Mouse (Mus musculus) cerebellum, postnatal 10 days (tissue): ENCODE measurements around the gene Crisp2.
"Not testable (repeated sequence)": the region's sequence is repeated elsewhere in the genome, so short reads cannot be mapped to it uniquely, and the experiment has no call there.

ENCODE experiments used
- DNase-seq, 2 experiments: peaks; one replicate each; pipeline ENCODE4 v3.0.0; 2021; ENCODE audit warnings: mixed read lengths in 2 of 2

Gene Crisp2

DNA sequence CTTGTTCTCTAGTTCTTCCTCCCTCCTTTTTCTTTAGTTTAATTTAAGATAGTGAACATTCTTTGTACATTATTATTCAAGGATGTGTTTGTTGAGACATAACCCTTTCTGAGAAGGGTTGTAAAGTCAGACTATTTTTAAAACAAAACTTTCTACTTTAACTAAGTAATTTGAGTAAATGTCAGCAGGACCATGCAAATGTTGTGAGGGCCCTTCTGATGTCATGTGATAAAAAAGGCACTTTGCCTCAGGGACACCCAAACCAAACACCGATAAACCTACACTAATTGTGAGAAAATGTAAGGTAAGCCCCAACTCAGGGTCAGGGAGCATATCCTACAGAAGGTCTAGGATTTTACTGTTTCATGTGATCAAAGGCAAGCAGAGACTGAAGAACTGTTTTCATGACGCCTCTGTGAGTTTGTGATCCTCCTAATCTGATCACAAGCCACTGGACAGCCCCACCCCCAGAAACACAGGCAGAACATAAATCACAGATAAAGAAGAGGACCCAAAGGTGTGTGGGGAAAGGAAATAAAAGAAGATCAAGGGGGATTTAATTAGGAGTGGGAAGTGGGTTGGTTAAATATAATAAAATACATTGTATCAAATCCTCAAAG, at the start of gene Crisp2:
Gene Crisp2 (minus strand): TSS at position 51 of the 620 bp plus-strand sequence.
- DNase-seq: no peak

DNA sequence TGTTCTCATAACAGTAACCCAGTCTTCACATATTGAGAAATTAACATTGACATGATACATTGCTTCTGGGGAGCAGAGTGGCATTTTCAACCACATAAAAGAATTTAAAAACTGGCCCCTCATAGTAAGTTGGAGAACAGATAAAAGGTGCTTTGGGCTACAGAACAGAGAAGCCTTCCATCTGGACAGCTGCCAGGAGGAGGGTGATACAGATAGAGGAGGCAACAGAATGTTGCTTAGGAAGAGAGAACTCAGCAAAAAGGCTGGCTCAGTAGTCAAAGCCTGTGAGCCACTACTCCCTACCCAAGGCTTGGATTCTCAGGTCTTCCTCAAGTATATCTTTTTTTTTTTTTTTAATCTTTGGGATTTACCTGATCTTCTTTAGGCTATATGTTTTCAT, 48.3 kb upstream of the Crisp2 start:
- DNase-seq: peak; percentile 34 to 49

DNA sequence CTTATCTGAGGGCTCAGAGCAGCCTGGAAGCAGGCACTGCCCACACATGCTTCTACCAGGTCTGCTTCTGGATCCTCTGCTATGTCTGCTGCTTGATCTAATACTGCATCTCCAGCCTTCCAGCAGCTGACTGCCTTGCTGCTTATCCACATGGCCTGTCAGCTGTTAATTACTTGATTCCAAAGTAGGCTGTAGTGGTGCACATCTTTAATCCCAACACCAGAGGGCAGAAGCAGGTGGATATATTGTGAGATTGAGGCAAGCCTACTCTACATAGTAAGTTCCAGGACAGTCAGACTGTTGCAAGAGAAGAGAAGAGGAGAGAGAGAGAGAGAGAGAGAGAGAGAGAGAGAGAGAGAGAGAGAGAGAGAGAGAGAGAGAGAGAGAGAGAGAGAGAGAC, 30.5 kb upstream of the Crisp2 start:
- DNase-seq: peak; percentile 39 to 64

- peak; percentile 5 to 6 for DNase-seq
Observed at GRCm38 (mm10) chr17:40831870-40832269, 25.1 kb upstream of the Crisp2 start.

- peak; percentile 43 to 50 for DNase-seq
Observed at GRCm38 (mm10) chr17:40824549-40824948, 17.7 kb upstream of the Crisp2 start.

DNA sequence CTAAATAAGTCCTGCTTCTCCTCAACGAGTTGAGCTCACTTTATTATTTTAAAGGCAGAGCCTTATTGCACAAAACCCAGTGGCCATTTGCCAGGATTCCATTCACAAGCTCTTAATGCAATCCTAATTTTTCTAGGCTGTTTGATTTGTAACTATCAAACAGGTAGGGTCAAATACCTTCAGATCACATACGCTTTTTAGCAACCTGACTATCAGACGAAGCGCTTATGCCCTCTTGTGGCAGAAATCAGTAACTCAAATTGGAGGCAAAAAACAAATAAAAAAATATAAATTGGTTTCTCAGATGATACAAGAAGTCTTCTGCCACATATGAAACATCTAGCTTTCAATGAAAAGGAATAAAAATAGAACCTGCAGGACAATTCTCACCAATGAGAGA, 17.0 kb upstream of the Crisp2 start:
- peak; percentile 2 to 19 for DNase-seq

DNA sequence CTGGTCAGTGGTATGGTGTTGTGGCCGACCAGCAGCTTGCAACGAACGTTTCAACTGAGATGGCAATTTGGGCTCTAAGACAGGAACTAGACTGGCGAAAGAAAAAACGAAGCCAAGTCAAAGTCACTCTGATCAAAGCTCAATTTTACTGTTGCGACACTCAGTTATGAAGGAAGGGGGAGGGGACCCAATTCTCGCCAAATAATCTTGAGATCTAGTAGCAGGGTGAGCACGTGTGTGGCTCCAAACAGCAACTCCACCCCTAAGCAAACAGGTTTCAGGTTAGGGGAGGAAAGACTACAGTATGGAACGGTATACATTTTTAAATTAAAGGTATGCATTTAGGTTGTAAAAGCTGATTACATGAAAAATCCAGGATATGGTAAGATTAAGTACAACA, 14.7 kb upstream of the Crisp2 start:
- no peak for DNase-seq

GRCm38 (mm10) chr17:40817340-40817943, 10.6 kb upstream of the Crisp2 start:
- no peak for DNase-seq

DNA sequence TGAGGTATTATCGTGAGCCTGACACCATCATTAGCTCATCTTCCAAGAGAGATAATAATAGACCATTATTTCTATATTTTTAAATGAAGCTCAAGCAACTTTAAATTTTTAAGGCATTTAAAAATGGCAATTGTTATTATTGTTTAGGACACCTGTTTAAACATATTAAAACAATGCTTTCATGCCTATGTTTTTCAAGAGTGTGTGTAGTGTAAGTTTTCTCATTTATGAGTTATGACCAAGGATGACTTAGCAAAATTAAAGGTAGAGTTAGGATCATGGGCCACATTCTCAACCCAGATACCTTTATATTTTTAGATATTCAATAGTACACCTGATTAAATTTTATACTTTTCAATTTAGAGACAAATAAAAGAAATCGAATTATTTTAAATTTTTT, 5.5 kb upstream of the Crisp2 start:
- DNase-seq: no peak

GRCm38 (mm10) chr17:40811560-40811959, 4.8 kb upstream of the Crisp2 start:
- no peak for DNase-seq

DNA sequence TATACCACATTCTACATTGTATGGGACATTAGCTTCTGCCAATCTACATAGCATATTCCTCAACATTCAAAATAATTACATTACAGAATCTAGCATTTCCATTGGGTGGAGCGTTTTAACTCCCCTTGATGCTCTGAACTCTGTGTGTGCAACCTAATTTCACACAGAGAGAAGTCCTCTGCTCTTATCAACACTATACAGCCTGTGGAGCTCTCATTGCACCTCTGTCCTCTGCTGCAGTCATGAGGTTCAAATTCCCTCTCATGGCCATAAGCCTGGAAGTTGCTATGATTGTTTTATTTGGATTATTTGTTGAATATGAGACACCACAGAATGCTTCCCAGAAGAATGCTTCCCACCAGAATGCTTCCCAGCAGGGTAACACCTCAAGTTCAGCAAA, 4.1 kb upstream of the Crisp2 start, which contains the start of gene Rhag:
Gene Rhag (plus strand): TSS at position 193 of the 400 bp plus-strand sequence.
- DNase-seq: no peak

GRCm38 (mm10) chr17:40808071-40808470, 1.3 kb upstream of the Crisp2 start:
- DNase-seq: no peak

- DNase-seq: no peak
Observed at GRCm38 (mm10) chr17:40806550-40806949, 253 bp downstream of the Crisp2 start.

DNA sequence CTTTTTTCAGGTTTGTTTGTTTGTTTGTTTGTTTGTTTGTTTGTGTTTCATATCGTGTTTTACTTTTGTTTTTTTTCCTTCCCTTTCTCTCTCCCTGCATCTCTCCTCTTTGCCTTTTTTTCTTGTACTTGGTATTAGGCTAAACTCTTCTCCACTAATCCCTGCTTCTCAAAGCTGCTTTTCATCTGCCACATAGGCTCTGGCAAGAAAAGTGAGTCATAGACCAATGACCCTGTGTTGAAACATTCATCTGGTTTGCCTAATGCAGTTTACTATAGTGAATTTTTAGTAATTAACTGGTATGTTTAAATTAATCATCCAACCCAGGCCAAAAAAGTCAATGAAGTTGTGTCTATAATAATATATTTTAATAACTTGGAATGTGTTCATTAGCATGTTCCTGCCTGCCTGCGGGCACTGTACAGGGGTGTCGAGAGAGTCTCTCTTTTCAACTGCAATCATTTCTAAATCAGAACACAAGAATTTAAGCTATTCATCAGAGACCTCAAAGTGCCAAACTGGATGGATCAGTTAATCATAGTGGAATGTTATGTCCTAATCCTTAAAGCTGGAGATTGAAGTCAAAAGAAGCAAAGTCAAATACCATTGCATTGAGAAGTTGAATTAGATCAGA, 4.0 kb downstream of the Crisp2 start:
- DNase-seq: no peak

GRCm38 (mm10) chr17:40793921-40794854, 12.6 kb downstream of the Crisp2 start:
- peak; percentile 19 to 36 for DNase-seq

GRCm38 (mm10) chr17:40789877-40790276, 16.9 kb downstream of the Crisp2 start:
- no peak for DNase-seq

GRCm38 (mm10) chr17:40767120-40767519, 39.7 kb downstream of the Crisp2 start:
- DNase-seq: no peak

DNA sequence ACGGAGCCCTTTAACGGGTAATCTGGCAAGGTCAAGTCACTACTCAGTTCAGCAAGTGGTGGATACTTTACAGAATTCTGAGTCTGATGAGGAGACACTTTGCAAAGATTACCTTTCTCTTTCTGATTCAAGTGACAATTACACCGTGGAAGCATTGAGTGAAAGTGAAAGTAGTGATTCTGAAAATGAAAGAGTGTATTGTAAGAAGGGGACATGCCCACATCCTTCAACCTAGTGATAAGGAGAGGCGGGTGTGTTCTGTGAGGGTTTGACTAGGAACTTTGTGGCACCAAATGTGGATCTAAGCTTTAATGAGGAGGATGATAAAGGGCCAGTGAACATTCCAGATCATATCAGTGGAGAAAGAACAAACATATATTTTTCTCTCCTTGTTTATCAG, 43.1 kb downstream of the Crisp2 start:
- no peak for DNase-seq

- no peak for DNase-seq
Observed at GRCm38 (mm10) chr17:40731724-40732123, 75.1 kb downstream of the Crisp2 start.

DNA sequence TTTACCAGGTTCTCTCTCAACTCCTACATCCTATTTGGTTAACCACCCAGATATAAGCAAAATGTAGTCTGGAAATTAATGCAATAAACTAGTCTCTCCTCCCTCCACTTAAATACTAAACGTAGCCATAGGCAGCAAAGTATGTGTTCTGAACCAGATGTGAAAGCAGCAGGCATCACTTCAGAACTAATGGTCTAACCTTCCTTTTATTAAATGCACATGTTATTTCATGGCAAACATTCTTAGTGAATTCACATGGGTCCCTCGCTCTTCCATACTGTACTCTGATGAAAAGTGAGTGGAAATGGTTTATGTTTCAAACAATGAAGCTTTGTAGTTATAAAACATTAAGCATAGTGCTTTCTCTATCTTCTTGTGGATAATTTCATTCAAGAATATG, 75.5 kb downstream of the Crisp2 start:
- no peak for DNase-seq

GRCm38 (mm10) chr17:40726820-40727219, 80.0 kb downstream of the Crisp2 start, which contains the start of gene Esp1:
Gene Esp1, plus strand, starts transcription at chr17:40727120.
- no peak for DNase-seq

DNA sequence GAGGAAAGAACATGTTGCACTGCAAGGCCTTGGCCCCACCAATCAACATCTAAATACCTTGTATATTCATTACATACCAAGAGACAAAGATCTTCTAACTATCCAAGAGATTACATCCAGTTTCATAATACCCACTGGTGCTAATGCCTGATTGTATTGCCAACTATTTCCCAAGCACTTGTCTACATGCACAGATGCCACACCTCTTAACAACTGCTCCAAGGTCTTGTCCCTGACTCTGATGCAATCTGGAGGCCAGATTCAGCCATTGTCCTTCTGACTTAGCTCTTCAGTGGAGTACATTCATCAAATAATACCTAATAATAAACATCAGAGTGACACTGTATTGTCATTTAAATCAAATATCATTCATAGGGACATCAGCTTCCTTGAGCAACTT, 89.7 kb downstream of the Crisp2 start:
- DNase-seq: not testable (repeated sequence)

GRCm38 (mm10) chr17:40716273-40716672, 90.5 kb downstream of the Crisp2 start:
- no peak for DNase-seq
